Mouse (Mus musculus) ES-Bruce4 (cell line): ENCODE data around the gene Acoxl. TPM values are rescaled to one million over a fixed set of nuclear protein-coding genes. Genes with fewer than 3 reads are reported as not detected.
"Not testable (repeated sequence)": the region's sequence is repeated elsewhere in the genome, so short reads cannot be mapped to it uniquely, and the experiment has no call there.

Source experiments
- H3K27ac ChIP-seq: 2 replicates; pipeline ENCODE4 v1.5.1; 2012; ENCODE audit warnings: low read length, inconsistent platforms; ENCODE audit not compliant: insufficient read depth
- H3K27me3 ChIP-seq: 2 replicates; pipeline ENCODE4 v1.6.1; 2012; ENCODE audit warnings: mild to moderate bottlenecking, low read length, inconsistent platforms; ENCODE audit not compliant: control insufficient read depth, poor library complexity, insufficient read depth, severe bottlenecking
- H3K36me3 ChIP-seq: 2 replicates; pipeline ENCODE4 v1.6.1; 2012; ENCODE audit warnings: inconsistent platforms, mild to moderate bottlenecking, low read length, moderate library complexity; ENCODE audit not compliant: control insufficient read depth, poor library complexity, insufficient read depth, severe bottlenecking
- H3K4me1 ChIP-seq: one replicate; pipeline ENCODE4 v1.8.1; 2011; ENCODE audit warnings: low read length; ENCODE audit not compliant: control insufficient read depth, insufficient read depth
- H3K4me3 ChIP-seq: 2 replicates; pipeline ENCODE4 v1.5.1; 2011; ENCODE audit warnings: low read depth, mild to moderate bottlenecking, low read length
- H3K9ac ChIP-seq: 2 replicates; pipeline ENCODE4 v1.6.1; 2012; ENCODE audit warnings: low read depth, mild to moderate bottlenecking, inconsistent platforms; ENCODE audit not compliant: poor library complexity, severe bottlenecking
- H3K9me3 ChIP-seq: replicated peaks from 2 replicates; pipeline ENCODE4 v1.6.1; 2012; ENCODE audit warnings: mild to moderate bottlenecking, low read length, inconsistent platforms; ENCODE audit not compliant: control insufficient read depth, poor library complexity, insufficient read depth, severe bottlenecking
- CTCF ChIP-seq: IDR thresholded peaks from one replicate; pipeline ENCODE4 v1.8.1; 2011; ENCODE audit warnings: low read depth, low read length
- EP300 ChIP-seq: IDR thresholded peaks from 2 replicates; pipeline ENCODE4 v1.6.1; 2011; ENCODE audit warnings: low read depth, low read length; ENCODE audit not compliant: insufficient read depth
- POLR2A ChIP-seq: IDR thresholded peaks from one replicate; pipeline ENCODE4 v1.8.1; 2011; ENCODE audit warnings: low read length; ENCODE audit not compliant: insufficient read depth
- polyA plus RNA-seq: library from polyadenylated mRNA; stranded (reverse); fragments of >200 nt; gene quantifications from 2 replicates; pipeline ENCODE4 v1.2.4, GENCODE M21; 2011; ENCODE audit warnings: low read depth; ENCODE audit not compliant: missing spikeins, insufficient read depth, insufficient read length

Acoxl gene
- polyA plus RNA-seq, 1 experiment = not detected

DNA sequence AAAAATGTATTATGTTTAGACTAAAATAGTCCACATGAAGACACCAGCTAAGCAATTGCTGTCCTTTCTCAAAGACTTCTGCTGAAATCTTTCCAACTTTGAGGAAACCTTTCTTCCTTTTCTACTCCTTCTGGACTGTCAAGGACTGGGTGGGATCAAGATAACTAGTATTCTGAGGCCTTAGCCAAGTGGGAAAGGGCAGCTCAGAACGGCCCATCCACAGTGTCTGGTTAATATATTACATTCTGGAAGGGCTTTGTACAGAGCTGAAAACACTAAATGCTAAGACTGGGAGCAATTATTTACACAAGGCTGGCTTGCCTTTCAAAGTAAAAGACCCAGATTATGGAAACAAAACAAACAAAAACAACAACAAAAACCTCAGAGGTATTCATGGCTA, 256.6 kb downstream of the Acoxl start:
- Histone ChIP-seq H3K9me3 (no peaks in the 10 kb centered on the region), H3K4me1 (no peaks in the 10 kb centered on the region), H3K9ac (no peak overlapping the region), H3K27me3 (no peaks in the 10 kb centered on the region; the same call in 1 of the 2 replicates), H3K36me3 (no peaks in the 10 kb centered on the region), H3K4me3 (no peak overlapping the region), H3K27ac (no peak overlapping the region)
- TF ChIP-seq CTCF (no peak), POLR2A (no peak), EP300 (no peak)

DNA sequence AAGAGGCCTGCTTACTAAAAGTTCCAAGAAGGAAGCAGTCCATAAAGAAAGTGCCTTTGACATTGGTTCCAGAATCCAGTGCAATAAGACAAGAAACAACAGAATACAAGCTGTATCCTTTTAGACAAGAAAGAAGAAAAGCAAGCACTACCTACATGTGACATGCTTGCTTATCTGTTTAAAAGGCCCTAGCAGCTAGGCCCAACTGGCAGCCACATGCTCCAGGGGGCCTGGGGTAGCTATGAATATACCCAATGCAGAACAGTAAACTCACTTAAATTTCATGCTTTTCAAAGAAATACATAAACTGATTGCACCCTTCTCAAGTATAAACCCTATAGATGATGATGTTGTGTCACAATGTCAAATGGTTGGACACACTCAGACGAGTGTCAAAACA, 257.4 kb downstream of the Acoxl start:
- Histone ChIP-seq H3K9ac (no peak overlapping the region), H3K27me3 (no peaks in the 10 kb centered on the region; the same call in 1 of the 2 replicates), H3K4me3 (no peak overlapping the region), H3K4me1 (no peaks in the 10 kb centered on the region), H3K9me3 (no peaks in the 10 kb centered on the region), H3K36me3 (no peaks in the 10 kb centered on the region), H3K27ac (no peak overlapping the region)
- TF ChIP-seq POLR2A = no peak
- no peak for TF ChIP-seq EP300
- no peak for TF ChIP-seq CTCF

DNA sequence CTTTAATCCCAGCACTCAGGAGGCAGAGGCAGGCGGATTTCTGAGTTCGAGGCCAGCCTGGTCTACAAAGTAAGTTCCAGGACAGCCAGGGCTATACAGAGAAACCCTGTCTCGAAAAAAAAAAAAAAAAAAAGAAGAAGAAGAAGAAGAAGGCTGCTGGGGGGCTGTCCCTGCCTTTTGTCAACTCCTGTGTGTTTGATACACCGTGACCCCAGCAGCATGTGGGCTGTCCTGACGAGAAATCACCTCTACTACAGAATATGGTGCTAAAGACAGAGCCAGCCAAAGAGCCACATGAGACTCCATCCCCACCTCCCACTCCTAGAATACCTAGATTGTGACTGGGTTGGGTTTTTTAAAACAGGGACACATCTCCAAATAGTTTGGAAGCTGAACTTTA, 259.4 kb downstream of the Acoxl start:
- H3K27me3 ChIP-seq, H3K4me1 ChIP-seq, H3K27ac ChIP-seq, H3K9me3 ChIP-seq, H3K4me3 ChIP-seq, H3K36me3 ChIP-seq, H3K9ac ChIP-seq: not testable (repeated sequence)

DNA sequence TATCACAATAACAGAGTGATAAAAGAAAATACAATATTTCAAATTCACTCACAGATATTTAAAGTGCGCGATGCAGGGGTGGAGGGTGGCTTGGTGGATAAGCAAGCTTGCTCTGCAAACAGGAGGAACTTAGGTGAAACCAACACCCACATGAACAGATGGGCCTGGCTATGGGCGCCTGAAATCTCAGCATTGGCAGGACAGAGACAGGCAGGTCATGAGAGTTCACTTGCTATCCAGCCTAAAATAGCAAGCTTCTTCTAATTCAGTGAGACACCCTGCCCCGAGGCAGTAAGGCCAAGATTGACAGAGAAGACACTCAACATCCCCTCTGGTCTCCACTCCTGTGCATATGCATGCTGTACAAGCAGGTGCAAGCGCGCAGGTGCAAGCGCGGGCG, 263.4 kb downstream of the Acoxl start:
- Histone ChIP-seq H3K4me1 (no peaks in the 10 kb centered on the region), H3K4me3 (no peak overlapping the region), H3K9me3 (no peaks in the 10 kb centered on the region), H3K36me3 (no peaks in the 10 kb centered on the region), H3K27me3 (no peaks in the 10 kb centered on the region; the same call in 1 of the 2 replicates), H3K9ac (no peak overlapping the region), H3K27ac (no peak overlapping the region)
- TF ChIP-seq CTCF = no peak
- TF ChIP-seq POLR2A = no peak
- no peak for TF ChIP-seq EP300

DNA sequence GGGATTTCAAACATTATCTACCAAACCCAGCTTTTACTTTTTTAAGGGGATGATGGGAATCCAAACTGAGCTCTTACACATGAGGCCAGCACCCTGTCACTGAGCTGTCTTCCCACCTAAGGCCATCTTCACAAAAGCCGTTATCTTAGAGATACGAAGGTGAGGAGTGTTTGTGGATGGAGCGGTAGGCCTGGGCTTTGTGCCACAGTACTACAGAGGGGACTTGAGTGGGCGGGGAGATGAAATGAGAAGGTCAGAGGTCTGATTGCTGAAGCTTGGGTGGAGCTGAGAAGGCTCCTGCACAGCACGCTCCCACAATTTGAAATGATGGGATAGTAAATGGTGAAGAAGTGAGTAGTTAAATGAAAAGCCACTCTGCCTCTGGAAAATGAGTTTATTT, 266.1 kb downstream of the Acoxl start:
- no peak overlapping the region for H3K9ac ChIP-seq
- 0 out of 2 replicates have a peak, but pooled peaks cover 1% of the 10 kb centered on the region for H3K9me3 ChIP-seq
- H3K27me3 ChIP-seq = no peaks in the 10 kb centered on the region
- no peak overlapping the region for H3K4me3 ChIP-seq
- TF ChIP-seq POLR2A (no peak), EP300 (no peak), CTCF (no peak)
- no peaks in the 10 kb centered on the region for H3K36me3 ChIP-seq
- no peak overlapping the region for H3K27ac ChIP-seq
- no peaks in the 10 kb centered on the region for H3K4me1 ChIP-seq

DNA sequence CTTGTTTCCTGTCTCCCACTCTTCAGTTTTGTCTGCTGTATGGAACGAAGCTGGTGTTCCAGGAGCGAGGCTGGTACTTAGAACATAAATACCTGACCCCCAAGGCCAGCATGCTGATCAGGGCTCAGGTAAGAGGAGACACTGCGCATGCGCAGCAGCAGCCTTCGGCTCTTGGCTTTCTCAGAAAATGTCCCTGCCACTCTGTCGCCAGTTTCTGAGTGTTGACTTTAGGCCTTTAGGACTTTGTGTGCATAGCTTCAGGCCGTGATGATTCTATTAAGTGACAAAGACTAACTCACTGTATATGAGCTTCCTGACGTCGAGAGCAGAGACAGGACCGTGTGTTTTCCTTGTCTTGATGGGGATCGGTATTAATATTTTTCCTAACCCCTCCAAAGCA, 267.0 kb downstream of the Acoxl start:
- no peaks in the 10 kb centered on the region for H3K4me1 ChIP-seq
- 0 out of 2 replicates have a peak, but pooled peaks cover 2% of the 10 kb centered on the region for H3K9me3 ChIP-seq
- H3K27ac ChIP-seq = no peak overlapping the region
- no peaks in the 10 kb centered on the region for H3K36me3 ChIP-seq
- H3K9ac ChIP-seq = no peak overlapping the region
- TF ChIP-seq POLR2A (no peak), CTCF (no peak)
- H3K27me3 ChIP-seq = no peaks in the 10 kb centered on the region
- no peak overlapping the region for H3K4me3 ChIP-seq

DNA sequence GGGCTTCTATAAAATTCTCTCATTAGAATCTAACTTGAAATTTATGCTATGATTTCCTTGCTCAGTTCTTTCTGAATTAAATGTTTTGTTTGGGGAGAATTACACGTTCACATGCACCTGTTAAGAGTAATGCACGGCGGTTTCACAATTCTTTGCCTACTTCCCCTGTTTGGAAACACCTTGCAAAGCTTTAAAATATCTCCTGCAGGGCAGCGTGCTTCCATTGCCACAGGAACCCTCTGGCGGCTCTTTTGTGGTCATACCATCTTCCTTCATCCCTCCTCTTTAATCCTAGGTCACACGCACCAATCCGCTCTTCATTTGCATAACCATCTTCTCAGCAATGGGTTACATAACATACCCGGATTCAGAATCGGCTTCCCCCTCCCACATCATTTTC, 272.9 kb downstream of the Acoxl start:
- 0 out of 2 replicates have a peak, but pooled peaks cover 2% of the 10 kb centered on the region for H3K9me3 ChIP-seq
- TF ChIP-seq POLR2A (no peak), CTCF (no peak), EP300 (no peak)
- H3K9ac ChIP-seq = no peak overlapping the region
- H3K36me3 ChIP-seq = no peaks in the 10 kb centered on the region
- no peak overlapping the region for H3K4me3 ChIP-seq
- no peak overlapping the region for H3K27ac ChIP-seq
- H3K27me3 ChIP-seq = no peaks in the 10 kb centered on the region
- H3K4me1 ChIP-seq = peaks cover 2% of the 10 kb centered on the region
